Mouse (Mus musculus): ENCODE data around the gene Srm. TPM values are rescaled to one million over a fixed set of nuclear protein-coding genes. Genes with fewer than 3 reads are reported as not detected.
A peak's percentile ranks its signal among the peaks of the same experiment; 100 is the strongest.

Gene Srm
- polyA plus RNA-seq, 1 experiment from 2014 or later, result 155 TPM

GRCm38 (mm10) chr4:148619805-148620204 lies 28.5 kb downstream of the Srm start:
- Histone ChIP-seq H3K4me2 (no peak overlapping the region), H3K27me3 (ENCODE audit: control insufficient read depth, insufficient read depth, low read length) (no peaks in the 10 kb centered on the region), H3K9me3 (replicated peaks; ENCODE audit: control insufficient read depth, low read length) (no peaks in the 10 kb centered on the region), H3K4me1 (ENCODE audit: control insufficient read depth, insufficient read depth, low read length) (peaks cover 5% of the 10 kb centered on the region), H3K4me3 (ENCODE audit: low read depth, low read length) (no peak overlapping the region), H3K9ac (ENCODE audit: low read depth, low read length) (no peak overlapping the region), H3K27ac (ENCODE audit: low read depth, low read length) (no peak overlapping the region), H3K36me3 (ENCODE audit: control insufficient read depth, insufficient read depth, low read length) (peaks cover 56% of the 10 kb centered on the region)
- ATAC-seq (replicated peaks; ENCODE audit: insufficient number of reproducible peaks, low FRiP score, low TSS enrichment), result no peak
- WGBS (ENCODE audit: insufficient replicate concordance), result 91% methylated on average over 1 of the region's 1 CpGs

DNA sequence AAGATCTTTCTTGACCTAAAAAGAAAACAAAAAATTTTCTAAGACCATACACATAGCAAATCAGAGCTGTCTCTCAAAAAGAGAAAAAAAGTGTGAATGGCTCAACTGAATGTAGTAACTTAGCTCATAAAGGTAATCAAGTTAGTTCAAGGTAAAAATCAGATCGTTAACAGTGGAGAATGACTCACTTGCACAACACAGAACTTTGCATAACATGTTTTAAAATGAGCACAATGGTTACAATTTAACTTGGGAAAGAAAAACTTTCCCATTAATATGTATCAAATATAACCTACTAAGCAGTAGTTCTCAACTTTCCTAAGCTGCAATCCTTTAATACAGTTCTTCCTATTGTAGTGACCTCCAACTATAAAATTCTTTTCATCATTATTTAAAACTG lies 29.4 kb downstream of the Srm start:
- no peaks in the 10 kb centered on the region for H3K27me3 ChIP-seq (ENCODE audit: control insufficient read depth, insufficient read depth, low read length)
- 100% methylated on average over 1 of the region's 1 CpGs for WGBS (ENCODE audit: insufficient replicate concordance)
- H3K9me3 ChIP-seq (replicated peaks; ENCODE audit: control insufficient read depth, low read length), result no peaks in the 10 kb centered on the region
- no peak overlapping the region for H3K27ac ChIP-seq (ENCODE audit: low read depth, low read length)
- no peak overlapping the region for H3K4me3 ChIP-seq (ENCODE audit: low read depth, low read length)
- no peak overlapping the region for H3K4me2 ChIP-seq
- no peak overlapping the region for H3K9ac ChIP-seq (ENCODE audit: low read depth, low read length)
- no peak for ATAC-seq (replicated peaks; ENCODE audit: insufficient number of reproducible peaks, low FRiP score, low TSS enrichment)
- H3K36me3 ChIP-seq (ENCODE audit: control insufficient read depth, insufficient read depth, low read length), result peaks cover 53% of the 10 kb centered on the region
- H3K4me1 ChIP-seq (ENCODE audit: control insufficient read depth, insufficient read depth, low read length), result peaks cover 8% of the 10 kb centered on the region

GRCm38 (mm10) chr4:148622485-148622884 lies 31.2 kb downstream of the Srm start:
- peaks cover 50% of the 10 kb centered on the region for H3K36me3 ChIP-seq (ENCODE audit: control insufficient read depth, insufficient read depth, low read length)
- H3K4me2 ChIP-seq, result no peak overlapping the region
- H3K9me3 ChIP-seq (replicated peaks; ENCODE audit: control insufficient read depth, low read length), result no peaks in the 10 kb centered on the region
- no peak overlapping the region for H3K4me3 ChIP-seq (ENCODE audit: low read depth, low read length)
- ATAC-seq (replicated peaks; ENCODE audit: insufficient number of reproducible peaks, low FRiP score, low TSS enrichment), result no peak
- H3K9ac ChIP-seq (ENCODE audit: low read depth, low read length), result no peak overlapping the region
- H3K4me1 ChIP-seq (ENCODE audit: control insufficient read depth, insufficient read depth, low read length), result peaks cover 8% of the 10 kb centered on the region
- 95% methylated on average over 4 of the region's 4 CpGs for WGBS (ENCODE audit: insufficient replicate concordance)
- H3K27me3 ChIP-seq (ENCODE audit: control insufficient read depth, insufficient read depth, low read length), result no peaks in the 10 kb centered on the region
- H3K27ac ChIP-seq (ENCODE audit: low read depth, low read length), result no peak overlapping the region

- no peaks in the 10 kb centered on the region for H3K9me3 ChIP-seq (replicated peaks; ENCODE audit: control insufficient read depth, low read length)
- H3K27ac ChIP-seq (ENCODE audit: low read depth, low read length), result no peak overlapping the region
- ATAC-seq (replicated peaks; ENCODE audit: insufficient number of reproducible peaks, low FRiP score, low TSS enrichment), result no peak
- H3K36me3 ChIP-seq (ENCODE audit: control insufficient read depth, insufficient read depth, low read length), result peaks cover 47% of the 10 kb centered on the region
- H3K4me1 ChIP-seq (ENCODE audit: control insufficient read depth, insufficient read depth, low read length), result peaks cover 8% of the 10 kb centered on the region
- H3K27me3 ChIP-seq (ENCODE audit: control insufficient read depth, insufficient read depth, low read length), result no peaks in the 10 kb centered on the region
- H3K9ac ChIP-seq (ENCODE audit: low read depth, low read length), result no peak overlapping the region
- 86% methylated on average over 4 of the region's 4 CpGs for WGBS (ENCODE audit: insufficient replicate concordance)
- H3K4me3 ChIP-seq (ENCODE audit: low read depth, low read length), result peak overlapping the region; percentile 12; the same call in 1 of the 2 replicates
- no peak overlapping the region; the same call in 1 of the 2 replicates for H3K4me2 ChIP-seq
Measured at GRCm38 (mm10) chr4:148623609-148624008, 32.3 kb downstream of the Srm start.

GRCm38 (mm10) chr4:148625010-148625409 lies 33.7 kb downstream of the Srm start:
- Histone ChIP-seq H3K27ac (ENCODE audit: low read depth, low read length) (no peak overlapping the region), H3K27me3 (ENCODE audit: control insufficient read depth, insufficient read depth, low read length) (no peaks in the 10 kb centered on the region), H3K36me3 (ENCODE audit: control insufficient read depth, insufficient read depth, low read length) (peaks cover 35% of the 10 kb centered on the region), H3K9ac (ENCODE audit: low read depth, low read length) (no peak overlapping the region), H3K9me3 (replicated peaks; ENCODE audit: control insufficient read depth, low read length) (no peaks in the 10 kb centered on the region), H3K4me3 (ENCODE audit: low read depth, low read length) (peak overlapping the region; percentile 99; the same call in 1 of the 2 replicates), H3K4me1 (ENCODE audit: control insufficient read depth, insufficient read depth, low read length) (peaks cover 8% of the 10 kb centered on the region), H3K4me2 (peak overlapping the region; percentile 93)
- WGBS (ENCODE audit: insufficient replicate concordance), result 83% methylated on average over 10 of the region's 10 CpGs
- no peak for ATAC-seq (replicated peaks; ENCODE audit: insufficient number of reproducible peaks, low FRiP score, low TSS enrichment)

- H3K4me1 ChIP-seq (ENCODE audit: control insufficient read depth, insufficient read depth, low read length), result peaks cover 8% of the 10 kb centered on the region
- H3K9ac ChIP-seq (ENCODE audit: low read depth, low read length), result peak overlapping the region; percentile 100
- no peaks in the 10 kb centered on the region for H3K27me3 ChIP-seq (ENCODE audit: control insufficient read depth, insufficient read depth, low read length)
- peak overlapping the region; percentile 99 for H3K4me3 ChIP-seq (ENCODE audit: low read depth, low read length)
- peak overlapping the region; percentile 98 for H3K27ac ChIP-seq (ENCODE audit: low read depth, low read length)
- no peaks in the 10 kb centered on the region for H3K9me3 ChIP-seq (replicated peaks; ENCODE audit: control insufficient read depth, low read length)
- peak; percentile 60 for ATAC-seq (replicated peaks; ENCODE audit: insufficient number of reproducible peaks, low FRiP score, low TSS enrichment)
- peak overlapping the region; percentile 93 for H3K4me2 ChIP-seq
- peaks cover 31% of the 10 kb centered on the region for H3K36me3 ChIP-seq (ENCODE audit: control insufficient read depth, insufficient read depth, low read length)
- under 1% methylated on average over 57 of the region's 57 CpGs for WGBS (ENCODE audit: insufficient replicate concordance)
Measured at GRCm38 (mm10) chr4:148625756-148626622, 34.7 kb downstream of the Srm start.

DNA sequence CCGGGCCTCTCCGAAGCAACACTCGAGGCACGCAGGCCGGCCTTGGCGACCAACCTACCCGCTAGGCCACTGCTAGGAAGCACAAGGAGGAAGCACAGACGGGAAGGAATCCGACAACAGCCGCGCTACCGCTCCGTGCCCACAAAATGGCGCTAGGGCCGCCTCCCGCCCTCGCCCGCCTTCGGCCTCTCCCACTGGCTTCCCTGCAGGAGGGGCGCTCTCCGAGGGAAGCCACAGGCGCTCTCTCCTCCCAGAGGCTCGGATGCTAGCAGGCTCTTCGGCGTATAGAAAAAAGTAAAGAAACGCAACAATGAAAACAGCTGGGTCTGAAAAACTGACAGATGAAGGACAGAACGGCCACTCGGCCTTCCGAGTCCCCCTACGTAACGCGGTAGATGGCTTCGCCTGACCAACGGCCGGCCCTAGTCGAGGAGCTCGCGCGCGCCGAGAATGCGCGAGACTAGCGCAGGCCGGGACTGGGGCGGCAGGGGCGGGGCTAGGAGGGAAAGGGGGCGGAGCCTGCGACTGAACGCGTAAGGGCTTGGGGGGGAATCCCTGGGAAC lies 35.4 kb downstream of the Srm start, which contains the start of gene Tardbp:
Gene Tardbp, minus strand, starts transcription at position 397 of the 563 bp plus-strand sequence.
- Histone ChIP-seq H3K4me3 (ENCODE audit: low read depth, low read length) (peak within 1 kb of the TSS; percentile 99), H3K27ac (ENCODE audit: low read depth, low read length) (peak within 1 kb of the TSS; percentile 98), H3K4me2 (peak within 1 kb of the TSS; percentile 93), H3K36me3 (ENCODE audit: control insufficient read depth, insufficient read depth, low read length) (peaks cover 25% of the 10 kb centered on the region), H3K9ac (ENCODE audit: low read depth, low read length) (peak within 1 kb of the TSS; percentile 100), H3K9me3 (replicated peaks; ENCODE audit: control insufficient read depth, low read length) (no peaks in the 10 kb centered on the region), H3K27me3 (ENCODE audit: control insufficient read depth, insufficient read depth, low read length) (no peaks in the 10 kb centered on the region), H3K4me1 (ENCODE audit: control insufficient read depth, insufficient read depth, low read length) (peaks cover 8% of the 10 kb centered on the region)
- ATAC-seq (replicated peaks; ENCODE audit: insufficient number of reproducible peaks, low FRiP score, low TSS enrichment), result peak; percentile 96
- under 1% methylated on average over 49 of the region's 51 CpGs for WGBS (ENCODE audit: insufficient replicate concordance)

GRCm38 (mm10) chr4:148627246-148627645 lies 35.9 kb downstream of the Srm start:
- WGBS (ENCODE audit: insufficient replicate concordance), result 60% methylated on average over 3 of the region's 3 CpGs

More at GRCm38 (mm10) chr4:148627246-148627645, 35.9 kb downstream of the Srm start:
- Histone ChIP-seq H3K4me1 (ENCODE audit: control insufficient read depth, insufficient read depth, low read length) (peaks cover 8% of the 10 kb centered on the region), H3K4me3 (ENCODE audit: low read depth, low read length) (peak overlapping the region; percentile 99; the same call in 1 of the 2 replicates), H3K4me2 (peak overlapping the region; percentile 93), H3K36me3 (ENCODE audit: control insufficient read depth, insufficient read depth, low read length) (peaks cover 20% of the 10 kb centered on the region), H3K9me3 (replicated peaks; ENCODE audit: control insufficient read depth, low read length) (no peaks in the 10 kb centered on the region), H3K27me3 (ENCODE audit: control insufficient read depth, insufficient read depth, low read length) (no peaks in the 10 kb centered on the region), H3K27ac (ENCODE audit: low read depth, low read length) (no peak overlapping the region), H3K9ac (ENCODE audit: low read depth, low read length) (peak overlapping the region; percentile 65; the same call in 1 of the 2 replicates)
- no peak for ATAC-seq (replicated peaks; ENCODE audit: insufficient number of reproducible peaks, low FRiP score, low TSS enrichment)
